Mouse (Mus musculus) cortical plate, adult 2 months (tissue): ENCODE data around the gene Rec114.

ENCODE experiments used
- CTCF ChIP-seq: fragments of 200-500 bp; IDR thresholded peaks from 2 replicates; pipeline ENCODE4 v1.5.1; 2011; ENCODE audit warnings: mild to moderate bottlenecking, control low read depth, low read length; ENCODE audit not compliant: insufficient read depth; ENCODE audit errors: extremely low read depth
- POLR2A ChIP-seq: fragments of 200-500 bp; IDR thresholded peaks from 2 replicates; pipeline ENCODE4 v1.6.1; 2011; ENCODE audit warnings: mild to moderate bottlenecking, low read length, control low read depth; ENCODE audit not compliant: insufficient read depth; ENCODE audit errors: extremely low read depth

DNA sequence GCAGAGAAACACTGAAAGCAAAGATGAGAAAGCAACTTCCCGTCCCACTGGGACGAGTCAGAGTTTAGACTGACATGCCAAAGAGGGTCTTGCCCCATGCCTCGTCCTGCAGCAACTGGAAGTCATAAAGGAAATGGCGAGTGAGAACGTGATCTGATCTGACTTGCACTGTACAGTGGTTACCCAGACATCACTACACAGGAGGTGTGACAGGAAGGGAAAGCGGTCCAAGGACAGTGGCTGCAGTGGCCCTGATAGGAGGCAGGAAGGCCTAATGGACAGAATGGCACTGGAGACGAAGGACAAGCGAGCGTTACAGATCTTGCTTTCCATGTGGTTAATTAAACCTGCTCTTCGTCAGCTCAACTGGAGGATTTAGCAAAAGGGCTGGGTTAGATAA is 58.5 kb downstream of the Rec114 start:
- no peak for TF ChIP-seq POLR2A
- no peak for TF ChIP-seq CTCF
